Mouse (Mus musculus) gastrocnemius, adult 2 months (tissue): ENCODE results near the gene Sergef. TPM values are rescaled to one million over a fixed set of nuclear protein-coding genes. Genes with fewer than 3 reads are reported as not detected.

Source experiments
- DNase-seq: peaks from one replicate; pipeline ENCODE4 v3.0.0; 2022
- H3K27ac ChIP-seq: fragments of 200-600 bp; 2 replicates; pipeline ENCODE4 v1.8.1; 2022; ENCODE audit warnings: mild to moderate bottlenecking
- H3K4me3 ChIP-seq: fragments of 200-600 bp; 2 replicates; pipeline ENCODE4 v1.8.1; 2022; ENCODE audit warnings: mild to moderate bottlenecking, moderate library complexity
- CTCF ChIP-seq: fragments of 200-600 bp; IDR thresholded peaks from 2 replicates; pipeline ENCODE4 v1.8.1; 2022; ENCODE audit warnings: antibody characterized with exemption, mild to moderate bottlenecking, moderate library complexity
- intact Hi-C: fragments of 180-260 bp; cut with DNase I; formaldehyde crosslinking; loops from one replicate; pipeline ENCODE4 v1.15.1; 2025
- total RNA-seq, 2 experiments: library from RNA; stranded (reverse); gene quantifications; 2 replicates each; pipeline ENCODE4 v1.2.3; 2021

Sergef gene
- total RNA-seq, 2 experiments from 2014 or later, result 2.1 to 3.5 TPM

GRCm38 (mm10) chr7:46559006-46559405 lies 80.6 kb downstream of the Sergef start:
- Histone ChIP-seq H3K4me3 (no peak overlapping the region), H3K27ac (no peak overlapping the region)
- intact Hi-C loops, result no loop called here
- TF ChIP-seq CTCF, result no peak
- DNase-seq, result no peak

GRCm38 (mm10) chr7:46557996-46558395 lies 81.6 kb downstream of the Sergef start:
- intact Hi-C loops, result no loop called here
- no peak for DNase-seq
- Histone ChIP-seq H3K4me3 (no peak overlapping the region), H3K27ac (no peak overlapping the region)
- TF ChIP-seq CTCF, result no peak

- intact Hi-C loops, result no loop called here
These were observed 82.2 kb downstream of the Sergef start for GRCm38 (mm10) chr7:46557387-46557786.

DNA sequence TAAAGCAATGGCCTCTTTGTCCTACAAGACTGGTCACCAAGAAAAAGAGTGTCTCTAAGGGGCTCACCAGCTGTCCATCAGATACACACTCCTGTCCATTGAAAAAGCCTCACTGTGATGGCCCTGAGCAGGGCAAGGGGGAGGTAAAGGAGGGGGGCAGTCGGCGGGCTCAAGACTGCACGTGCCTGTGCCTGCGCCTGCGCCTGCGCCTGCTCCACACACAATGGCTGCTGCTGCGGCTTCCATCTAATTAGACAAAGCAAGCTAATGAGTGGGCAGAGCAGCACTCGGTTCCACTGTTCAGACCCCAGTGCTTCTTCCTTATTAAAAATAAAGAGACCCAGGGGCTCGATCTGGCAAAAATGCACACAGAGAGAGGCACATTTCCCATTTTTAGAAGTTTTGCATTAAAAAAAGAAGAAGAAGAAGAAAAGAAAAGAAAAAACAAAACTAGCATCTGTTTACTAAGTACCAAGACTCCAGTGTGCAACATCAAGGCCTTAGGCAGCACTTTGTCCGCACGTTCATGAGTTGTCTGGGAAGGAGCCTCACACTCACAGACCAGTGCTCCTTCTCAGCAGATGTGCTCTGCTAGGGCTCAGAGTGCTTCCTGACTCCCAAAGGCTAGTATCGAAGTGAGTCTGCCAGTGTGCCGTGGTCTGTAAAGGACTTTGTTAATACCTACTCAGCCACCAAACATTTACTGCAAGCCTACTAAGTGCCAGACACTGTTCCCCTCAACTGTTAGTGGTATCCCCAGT lies 83.1 kb downstream of the Sergef start:
- intact Hi-C loops, result no loop called here
- DNase-seq, result no peak
- Histone ChIP-seq H3K27ac (no peak overlapping the region), H3K4me3 (no peak overlapping the region)
- TF ChIP-seq CTCF, result no peak

More at GRCm38 (mm10) chr7:46557387-46557786, 82.2 kb downstream of the Sergef start:
- H3K4me3 ChIP-seq, result no peak overlapping the region
- no peak for DNase-seq
- no peak for TF ChIP-seq CTCF
- no peak overlapping the region for H3K27ac ChIP-seq

GRCm38 (mm10) chr7:46555731-46556130 lies 83.9 kb downstream of the Sergef start:
- H3K27ac ChIP-seq, result no peak overlapping the region
- DNase-seq, result no peak
- no peak for TF ChIP-seq CTCF
- intact Hi-C loops, result no loop called here
- H3K4me3 ChIP-seq, result no peak overlapping the region

DNA sequence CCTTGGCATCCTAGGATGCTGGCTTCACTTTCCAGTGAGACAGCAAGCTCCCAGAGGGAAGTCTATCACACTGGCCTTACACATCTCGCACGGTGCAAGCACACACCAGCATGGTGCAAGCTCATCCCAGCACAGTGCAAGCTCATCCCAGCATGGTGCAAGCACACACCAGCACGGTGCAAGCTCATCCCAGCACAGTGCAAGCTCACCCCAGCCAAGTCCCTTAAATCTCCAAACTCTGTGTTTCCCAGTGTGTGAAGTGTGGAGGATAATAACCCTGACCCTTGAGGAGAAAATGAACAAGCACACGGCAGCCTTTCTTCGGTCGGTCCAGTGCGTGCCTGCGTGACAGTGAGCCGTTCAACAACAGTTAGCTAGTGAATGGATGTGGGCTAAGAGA lies 84.8 kb downstream of the Sergef start:
- no peak for DNase-seq
- Histone ChIP-seq H3K27ac (no peak overlapping the region), H3K4me3 (no peak overlapping the region)
- TF ChIP-seq CTCF, result no peak
- intact Hi-C loops, result no loop called here

DNA sequence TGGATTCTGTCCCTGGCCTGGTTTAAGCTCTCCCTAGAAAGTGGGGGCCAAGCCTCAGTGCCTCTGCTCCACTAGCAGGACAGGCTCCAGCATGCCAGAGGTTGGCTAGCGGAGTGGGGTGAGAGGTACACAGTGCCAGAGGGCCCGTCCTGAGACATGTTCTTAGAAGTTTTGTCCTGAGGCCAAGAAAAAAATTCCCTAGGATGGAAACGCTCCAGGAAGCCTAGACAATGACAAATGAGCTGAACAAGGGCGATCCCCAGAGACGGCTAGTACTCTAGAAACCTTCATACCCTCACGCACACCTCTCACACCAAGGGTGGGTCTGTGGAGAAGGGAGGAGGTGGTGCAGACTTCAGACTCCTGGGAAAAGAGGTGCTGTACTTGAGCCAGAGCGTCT lies 85.6 kb downstream of the Sergef start:
- Histone ChIP-seq H3K4me3 (no peak overlapping the region), H3K27ac (no peak overlapping the region)
- TF ChIP-seq CTCF, result no peak
- no peak for DNase-seq
- intact Hi-C loops, result no loop called here

DNA sequence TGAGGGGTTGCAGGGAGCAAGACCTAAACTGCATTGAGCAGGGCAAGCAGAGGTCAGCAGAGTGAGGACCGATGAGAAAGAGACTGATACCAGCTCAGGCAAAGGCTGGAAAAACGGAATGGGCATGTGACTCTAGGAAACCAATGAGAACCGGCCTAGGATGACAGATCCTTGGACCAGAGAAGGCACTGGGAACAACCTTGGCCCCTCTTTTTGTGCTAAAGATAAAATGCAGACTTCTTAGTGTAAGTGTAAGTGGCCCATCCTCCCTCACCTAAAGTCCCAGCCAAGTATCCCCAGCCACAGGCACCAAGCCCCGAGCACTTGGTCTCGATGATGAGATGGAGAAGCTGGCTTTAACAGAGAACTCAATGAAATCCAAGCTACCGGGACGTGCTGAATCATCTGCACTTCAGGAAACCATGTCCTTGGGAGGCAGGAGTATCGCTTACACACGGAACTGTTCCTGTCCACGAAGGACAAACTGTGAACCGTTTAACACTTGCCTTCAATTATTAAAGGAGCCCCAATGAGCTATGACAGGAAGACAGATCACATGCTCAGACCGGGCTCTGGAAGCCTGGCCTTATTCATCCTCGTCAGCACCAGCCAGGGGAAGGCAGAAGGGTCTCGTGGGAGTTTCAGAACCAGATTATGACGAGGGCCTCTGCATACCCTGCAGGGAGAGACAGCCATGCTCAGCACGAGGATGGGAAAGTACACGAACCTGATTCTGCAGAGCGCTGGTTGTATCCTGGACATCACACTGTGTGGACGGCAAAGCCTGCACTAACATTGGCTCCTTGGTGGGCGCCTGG lies 87.5 kb downstream of the Sergef start:
- DNase-seq, result no peak
- intact Hi-C loops, result no loop called here
- H3K27ac ChIP-seq, result no peak overlapping the region
- TF ChIP-seq CTCF, result no peak
- H3K4me3 ChIP-seq, result no peak overlapping the region

GRCm38 (mm10) chr7:46551173-46551572 lies 88.4 kb downstream of the Sergef start:
- no peak for TF ChIP-seq CTCF
- H3K27ac ChIP-seq, result no peak overlapping the region
- no peak overlapping the region for H3K4me3 ChIP-seq
- intact Hi-C loops, result no loop called here
- DNase-seq, result no peak

GRCm38 (mm10) chr7:46548124-46548523 lies 91.5 kb downstream of the Sergef start:
- H3K27ac ChIP-seq, result no peak overlapping the region
- no peak for DNase-seq
- TF ChIP-seq CTCF, result no peak
- no peak overlapping the region for H3K4me3 ChIP-seq
- intact Hi-C loops, result no loop called here

DNA sequence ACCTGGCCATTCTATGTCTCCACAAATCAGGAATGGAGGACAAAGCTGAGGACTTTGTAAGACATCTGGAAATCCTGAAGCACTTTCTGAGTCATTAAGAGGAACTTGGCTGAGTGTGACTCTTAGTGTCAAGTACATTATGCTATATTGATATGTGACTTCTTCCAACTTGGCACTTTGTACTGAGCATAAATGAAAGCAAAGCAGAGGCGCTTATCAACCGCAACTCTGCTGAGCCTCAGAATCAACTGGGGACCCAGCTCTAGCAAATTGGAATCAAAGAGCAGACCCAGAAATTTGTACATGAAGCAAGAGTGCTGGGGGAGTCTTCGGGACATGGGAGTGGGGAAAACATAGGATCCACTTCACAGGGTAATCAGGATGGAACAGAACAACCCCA lies 92.0 kb downstream of the Sergef start:
- DNase-seq, result no peak
- intact Hi-C loops, result no loop called here
- Histone ChIP-seq H3K27ac (no peak overlapping the region), H3K4me3 (no peak overlapping the region)
- TF ChIP-seq CTCF, result no peak

DNA sequence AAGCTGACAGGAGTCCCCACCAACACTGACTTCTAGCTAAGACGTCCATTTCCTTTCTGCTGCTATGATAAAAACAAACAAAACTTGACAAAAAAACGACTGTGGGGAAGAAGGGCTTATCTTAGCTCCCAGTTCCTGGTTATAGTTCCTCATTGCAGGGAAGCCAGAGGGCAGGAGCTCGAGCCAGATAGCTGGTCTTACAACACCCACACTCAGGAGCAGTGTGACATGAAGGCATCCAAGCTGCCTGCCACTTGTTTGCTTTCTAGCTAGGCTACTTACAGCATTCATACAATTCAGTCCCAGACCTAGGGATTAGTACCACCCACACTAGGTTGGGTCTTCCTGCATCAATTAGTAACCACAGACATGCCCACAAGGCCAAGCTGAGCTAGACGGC lies 93.1 kb downstream of the Sergef start:
- Histone ChIP-seq H3K27ac (no peak overlapping the region), H3K4me3 (no peak overlapping the region)
- intact Hi-C loops, result no loop called here
- DNase-seq, result no peak
- no peak for TF ChIP-seq CTCF

DNA sequence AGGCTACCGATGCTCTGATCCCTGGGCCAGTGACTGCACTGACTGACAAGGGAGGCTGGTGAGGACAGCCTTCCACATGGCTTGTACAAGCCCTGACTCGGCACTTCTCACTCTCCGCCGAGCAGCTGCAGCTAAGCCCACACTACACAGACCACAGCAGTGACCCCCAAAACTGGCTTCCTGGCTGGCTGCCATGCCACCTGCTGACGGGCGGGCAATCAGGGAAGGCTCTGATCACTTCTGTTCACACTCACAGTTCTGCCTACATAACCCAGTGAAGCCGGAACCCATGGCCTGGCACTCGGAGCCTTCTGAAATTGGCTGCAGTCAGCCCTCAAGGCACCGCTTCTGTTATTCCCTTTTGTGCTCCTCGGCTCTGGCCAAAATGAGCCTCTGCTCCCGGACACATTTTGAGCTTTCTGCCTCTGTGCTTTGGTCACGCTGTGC lies 95.4 kb downstream of the Sergef start:
- TF ChIP-seq CTCF, result no peak
- H3K27ac ChIP-seq, result no peak overlapping the region

More for the DNA sequence above, 95.4 kb downstream of the Sergef start:
- peak; percentile 53 for DNase-seq
- intact Hi-C loops, result no loop called here
- H3K4me3 ChIP-seq, result peak overlapping the region; percentile 36; the same call in 1 of the 2 replicates
